Mouse (Mus musculus): Measurements from ENCODE around the gene Sh2d3c.

The Sh2d3c gene

GRCm38 (mm10) chr2:32750887-32751664 lies 30.2 kb downstream of the Sh2d3c start:
- TF ChIP-seq GATA4 (IDR thresholded peaks at IDR 0.05; ENCODE audit: insufficient replicate concordance, low read length) = no peak

GRCm38 (mm10) chr2:32751665-32752033 lies 30.8 kb downstream of the Sh2d3c start:
- no peak for TF ChIP-seq GATA4 (IDR thresholded peaks at IDR 0.05; ENCODE audit: insufficient replicate concordance, low read length)

DNA sequence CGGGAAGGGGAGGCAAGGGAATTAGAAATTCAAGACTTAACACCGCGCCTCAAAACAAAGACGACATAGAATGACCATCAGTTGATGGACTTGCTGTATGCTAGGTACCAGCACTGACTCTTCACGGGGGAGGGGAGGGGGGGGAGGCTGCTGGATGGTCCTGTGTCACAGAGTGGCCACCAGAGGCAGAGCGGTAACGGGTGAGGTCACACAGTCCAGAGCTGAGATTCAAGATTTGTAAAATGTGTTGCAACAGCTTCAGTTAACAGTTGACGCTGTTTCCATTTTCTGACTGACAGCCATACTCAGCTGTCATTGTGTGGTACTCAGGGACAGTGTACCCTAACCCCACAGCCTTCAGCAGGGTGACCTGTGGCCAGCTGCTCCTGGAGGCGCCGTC lies 31.3 kb downstream of the Sh2d3c start:
- TF ChIP-seq GATA4 (IDR thresholded peaks at IDR 0.05; ENCODE audit: insufficient replicate concordance, low read length) = no peak

GRCm38 (mm10) chr2:32756674-32757055 lies 35.8 kb downstream of the Sh2d3c start:
- TF ChIP-seq GATA4 (IDR thresholded peaks at IDR 0.05; ENCODE audit: insufficient replicate concordance, low read length) = no peak

- no peak; the same call in 1 of the 2 replicates for TF ChIP-seq GATA4 (IDR thresholded peaks at IDR 0.05; ENCODE audit: insufficient replicate concordance, low read length)
These were observed 36.4 kb downstream of the Sh2d3c start, which contains the start of gene Tor2a for GRCm38 (mm10) chr2:32757056-32757845. Gene Tor2a (plus strand): TSS chr2:32757234.

GRCm38 (mm10) chr2:32758503-32758902 lies 37.6 kb downstream of the Sh2d3c start:
- no peak for TF ChIP-seq GATA4 (IDR thresholded peaks at IDR 0.05; ENCODE audit: insufficient replicate concordance, low read length)

DNA sequence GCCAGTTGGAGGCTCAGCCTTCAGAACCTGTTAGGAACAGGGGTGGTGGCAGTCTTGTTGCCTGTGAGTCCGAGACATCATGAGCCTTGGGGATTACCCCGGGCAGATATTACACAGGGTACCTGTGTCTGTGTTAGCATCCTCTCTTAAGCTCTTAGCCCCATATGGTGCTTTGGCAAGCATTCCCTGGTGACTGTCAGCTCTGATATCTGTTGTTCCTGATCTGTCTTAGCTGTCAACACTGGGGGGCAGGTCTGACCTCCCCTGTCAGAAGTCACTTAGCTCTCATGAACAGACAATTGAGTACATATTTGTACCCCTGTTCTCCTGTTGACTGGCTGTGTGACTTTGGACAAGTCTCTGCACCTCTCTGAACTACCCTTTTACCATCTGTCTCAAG lies 38.1 kb downstream of the Sh2d3c start:
- no peak for TF ChIP-seq GATA4 (IDR thresholded peaks at IDR 0.05; ENCODE audit: insufficient replicate concordance, low read length)

DNA sequence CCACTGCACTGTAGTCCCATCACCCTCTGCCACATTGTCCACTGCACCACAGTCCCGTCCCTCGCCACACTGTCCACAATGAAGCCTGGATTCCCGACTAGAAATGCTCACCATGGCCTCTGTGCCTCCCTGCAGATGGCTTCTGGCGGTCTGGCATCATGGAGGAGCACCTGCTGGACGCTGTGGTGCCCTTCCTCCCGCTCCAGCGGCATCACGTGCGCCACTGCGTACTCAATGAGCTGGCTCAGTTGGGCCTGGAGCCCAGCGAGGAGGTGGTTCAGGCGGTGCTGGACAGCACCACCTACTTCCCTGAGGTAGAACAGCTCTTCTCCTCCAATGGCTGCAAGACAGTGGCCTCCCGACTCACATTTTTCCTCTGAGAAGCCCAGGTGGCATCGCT lies 40.5 kb downstream of the Sh2d3c start:
- no peak for TF ChIP-seq GATA4 (IDR thresholded peaks at IDR 0.05; ENCODE audit: insufficient replicate concordance, low read length)

DNA sequence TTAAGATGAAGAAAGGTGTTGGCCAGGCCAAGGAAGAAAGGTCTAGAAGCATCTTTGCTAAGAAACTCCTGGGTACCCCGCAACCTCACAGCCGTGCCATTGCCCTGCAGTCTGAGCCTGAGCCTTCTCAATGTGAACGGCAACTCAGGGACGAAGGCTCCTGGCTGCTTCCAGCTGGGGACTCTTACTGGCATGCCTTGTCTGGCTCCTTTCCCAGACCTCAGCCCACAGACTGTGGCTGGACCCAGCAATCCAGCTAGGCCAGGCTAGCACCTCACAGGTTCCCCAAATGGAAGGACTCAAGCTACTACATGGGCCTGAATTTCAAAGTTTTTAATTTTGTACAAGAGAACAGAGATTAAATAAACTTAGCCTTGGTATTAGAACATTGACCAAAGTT lies 41.0 kb downstream of the Sh2d3c start:
- TF ChIP-seq GATA4 (IDR thresholded peaks at IDR 0.05; ENCODE audit: insufficient replicate concordance, low read length) = no peak

GRCm38 (mm10) chr2:32763353-32763752 lies 42.5 kb downstream of the Sh2d3c start:
- no peak for TF ChIP-seq GATA4 (IDR thresholded peaks at IDR 0.05; ENCODE audit: insufficient replicate concordance, low read length)

DNA sequence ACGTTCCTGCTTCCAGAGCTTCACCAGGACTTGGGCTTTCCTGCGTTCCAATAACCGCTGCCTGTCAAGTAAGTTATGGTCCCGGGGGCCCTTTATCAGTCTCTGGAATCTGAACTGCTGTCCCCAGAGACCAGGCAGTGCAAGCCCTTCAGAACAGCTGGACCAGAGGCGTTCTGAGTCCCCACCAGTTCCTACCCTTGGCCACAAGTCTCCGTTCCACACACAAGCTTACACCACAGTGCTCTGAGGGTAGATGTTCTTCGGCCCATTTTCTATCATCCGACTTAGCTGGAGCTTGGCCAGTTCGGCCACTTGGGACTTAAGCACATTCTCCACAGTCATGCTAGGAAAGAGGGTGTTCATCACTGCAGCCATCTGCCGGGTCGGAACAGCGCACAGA lies 46.4 kb downstream of the Sh2d3c start:
- no peak for TF ChIP-seq GATA4 (IDR thresholded peaks at IDR 0.05; ENCODE audit: insufficient replicate concordance, low read length)

- TF ChIP-seq GATA4 (IDR thresholded peaks at IDR 0.05; ENCODE audit: insufficient replicate concordance, low read length) = no peak
These were observed 47.9 kb downstream of the Sh2d3c start for GRCm38 (mm10) chr2:32768661-32769285.

DNA sequence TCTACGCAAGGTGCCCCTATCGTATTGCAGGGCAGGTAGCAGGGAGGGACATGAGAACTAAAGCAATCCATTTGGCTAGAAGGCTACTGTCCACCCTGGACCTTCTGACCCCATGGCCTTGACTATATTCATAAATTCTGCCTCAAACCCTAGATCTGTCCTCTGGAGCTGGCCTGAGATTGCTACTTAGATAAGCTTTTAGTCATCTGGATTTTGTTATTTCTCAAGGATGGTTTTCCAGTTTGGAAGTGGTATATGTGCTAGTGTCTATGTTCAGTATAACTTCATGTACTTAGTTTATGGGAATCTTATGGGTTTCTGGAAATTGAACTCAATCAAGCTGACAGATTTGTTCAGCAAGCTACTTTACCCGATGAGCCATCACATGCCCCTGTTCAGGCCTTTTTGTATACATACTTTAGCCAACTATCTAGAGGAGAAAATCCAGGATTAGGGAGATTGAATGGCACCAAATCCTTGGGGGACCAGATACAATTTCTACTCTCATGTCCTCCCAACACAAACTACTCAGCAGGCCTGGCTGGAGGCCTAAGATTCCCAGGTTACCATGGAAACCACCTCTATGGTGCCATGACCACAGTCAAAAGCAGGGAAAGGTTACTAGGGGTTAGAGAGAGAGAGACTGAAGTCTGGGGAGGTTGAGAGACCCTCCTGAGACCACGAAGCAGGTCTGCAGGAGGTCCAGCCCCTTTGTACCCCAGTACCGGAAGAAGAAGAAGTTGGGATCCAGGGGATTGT lies 48.7 kb downstream of the Sh2d3c start:
- no peak for TF ChIP-seq GATA4 (IDR thresholded peaks at IDR 0.05; ENCODE audit: insufficient replicate concordance, low read length)

GRCm38 (mm10) chr2:32771886-32772285 lies 51.0 kb downstream of the Sh2d3c start:
- TF ChIP-seq GATA4 (IDR thresholded peaks at IDR 0.05; ENCODE audit: insufficient replicate concordance, low read length) = no peak

DNA sequence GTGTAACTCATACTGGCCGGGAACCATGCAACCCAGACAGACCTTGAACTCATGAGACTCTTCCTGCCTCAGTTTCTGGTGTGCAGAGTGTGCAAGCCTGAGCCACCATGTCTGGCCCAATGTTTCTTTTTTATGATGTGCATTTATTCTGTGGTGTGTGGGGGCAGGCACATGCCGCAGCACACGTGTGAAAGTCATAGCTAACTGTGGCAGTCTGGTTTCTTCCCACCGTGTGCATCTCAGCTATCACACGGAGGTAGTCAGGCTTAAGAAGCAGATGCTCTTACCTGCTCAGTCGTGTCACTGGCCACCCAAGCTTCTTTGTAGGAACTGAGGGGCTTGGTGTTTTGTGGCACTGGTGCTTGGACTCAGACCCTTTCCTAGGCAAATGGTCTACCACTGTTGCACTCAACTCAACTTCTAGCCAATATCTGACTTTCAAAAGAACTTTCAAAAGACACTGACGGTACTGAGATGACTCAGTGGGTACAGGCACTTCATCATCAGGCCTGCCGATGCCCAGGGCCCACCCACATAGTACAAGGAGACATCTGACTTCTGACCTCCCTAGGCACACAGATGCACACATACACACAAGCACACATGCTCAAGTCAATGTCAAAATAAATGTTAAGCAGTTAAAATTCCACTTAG lies 51.9 kb downstream of the Sh2d3c start:
- TF ChIP-seq GATA4 (IDR thresholded peaks at IDR 0.05; ENCODE audit: insufficient replicate concordance, low read length) = no peak
